Mouse (Mus musculus) stomach, postnatal 0 days (tissue): ENCODE data around the gene Thegl.

Source experiments
- CTCF ChIP-seq: IDR thresholded peaks from 2 replicates; pipeline ENCODE4 v1.5.1; 2016; ENCODE audit warnings: antibody characterized with exemption, low read depth, mild to moderate bottlenecking, moderate library complexity
- EP300 ChIP-seq: optimal IDR thresholded peaks from 2 replicates; pipeline ENCODE3; 2016; ENCODE audit warnings: antibody characterized with exemption

DNA sequence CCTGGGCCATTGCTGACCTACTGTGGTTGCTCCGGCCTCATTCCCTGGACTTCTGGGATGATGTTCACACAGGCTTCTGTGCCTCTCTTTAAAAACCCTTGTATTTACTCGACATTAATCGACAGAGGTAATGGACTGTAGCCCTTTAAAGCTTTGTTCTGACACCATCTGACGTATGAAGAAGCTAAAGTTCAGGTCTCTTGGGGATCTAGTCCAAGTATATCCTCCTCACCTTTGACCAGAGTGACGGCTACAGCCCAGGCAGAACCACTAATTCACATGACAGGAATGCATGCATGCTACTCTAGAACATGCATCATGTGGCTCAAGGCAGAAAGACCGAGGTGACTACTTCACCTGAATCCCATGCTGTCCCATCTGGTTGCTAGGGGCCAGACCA is 84.9 kb downstream of the Thegl start:
- no peak for TF ChIP-seq CTCF
- TF ChIP-seq EP300: no peak
